28 mouse cellular contexts compared by ENCODE assay signal in genomic region chrX:146728562-146728961, GRCm38 (mm10).
DNase-seq lines count a peak whose midpoint lies in the region; ATAC-seq lines count a peak whose summit lies in the region.
"Had no signal": no experiment of that assay in that cellular context is flagged by ENCODE, and none has a peak within 500 bp of the region (broad histone marks: within the 10 kb centered on the region; RNA-seq: fewer than 3 reads in every experiment).

No protein-coding gene starts in this region.

- intact Hi-C loops in left cerebral cortex, postnatal 14 days (cut with DNase I) = no loop called here

- peak; percentile 53; the same call in 1 of the 2 replicates for ATAC-seq in forebrain, embryonic 15.5 days (replicated peaks)
- no peak for ATAC-seq in forebrain, embryonic 11.5 days (replicated peaks; ENCODE audit: low FRiP score)
- peak; percentile 72 for ATAC-seq in forebrain, embryonic 16.5 days
- ATAC-seq: activated CD4-positive, CD25-positive, alpha-beta regulatory T cell, adult 4 months; intestine, embryonic 16.5 days had no signal

- no peak overlapping the region for H3K4me2 ChIP-seq in forebrain, embryonic 15.5 days (replicated peaks)
- H3K4me2 ChIP-seq in forebrain, embryonic 11.5 days (ENCODE audit: low read depth, low read length, severe bottlenecking) = no peak overlapping the region
- H3K4me2 ChIP-seq in forebrain, embryonic 16.5 days (ENCODE audit: low read length) = no peak overlapping the region
- H3K4me2 ChIP-seq: embryonic facial prominence, embryonic 15.5 days; heart, embryonic 15.5 days; liver, embryonic 15.5 days; lung, embryonic 14.5 days; neural tube, embryonic 13.5 days had no signal

- H3K9ac ChIP-seq in forebrain, embryonic 15.5 days (replicated peaks) = no peak overlapping the region
- H3K9ac ChIP-seq in forebrain, embryonic 11.5 days (ENCODE audit: low read length) = no peak overlapping the region
- H3K9ac ChIP-seq in forebrain, embryonic 16.5 days (replicated peaks; ENCODE audit: low read depth, low read length) = no peak overlapping the region
- H3K9ac ChIP-seq: embryonic facial prominence, embryonic 15.5 days; heart, embryonic 15.5 days; liver, embryonic 15.5 days; lung, embryonic 14.5 days; neural tube, embryonic 13.5 days had no signal

- no peak overlapping the region for H3K4me3 ChIP-seq in forebrain, embryonic 15.5 days
- no peak overlapping the region for H3K4me3 ChIP-seq in forebrain, embryonic 11.5 days (ENCODE audit: low read depth, low read length)
- no peak overlapping the region for H3K4me3 ChIP-seq in forebrain, embryonic 16.5 days (replicated peaks; ENCODE audit: low read length)
- H3K4me3 ChIP-seq: embryonic facial prominence, embryonic 10.5 days; embryonic facial prominence, embryonic 15.5 days; heart, embryonic 10.5 days; heart, embryonic 15.5 days; left cerebral cortex, adult 2 months; liver, embryonic 15.5 days; neural tube, embryonic 13.5 days had no signal

- 62% methylated on average over 2 of the region's 2 CpGs for WGBS in forebrain, embryonic 15.5 days
- 86% methylated on average over 2 of the region's 2 CpGs for WGBS in forebrain, embryonic 11.5 days
- WGBS in forebrain, embryonic 16.5 days = 42% methylated on average over 2 of the region's 2 CpGs

- no peaks in the 10 kb centered on the region for H3K9me3 ChIP-seq in forebrain, embryonic 15.5 days
- no peaks in the 10 kb centered on the region for H3K9me3 ChIP-seq in forebrain, embryonic 11.5 days (ENCODE audit: control insufficient read depth, low read length)
- H3K9me3 ChIP-seq in forebrain, embryonic 16.5 days (ENCODE audit: control insufficient read depth, low read length) = no peaks in the 10 kb centered on the region
- H3K9me3 ChIP-seq: embryonic facial prominence, embryonic 10.5 days; embryonic facial prominence, embryonic 15.5 days; heart, embryonic 10.5 days; heart, embryonic 15.5 days; liver, embryonic 15.5 days; neural tube, embryonic 13.5 days had no signal

- DNase-seq in forebrain, embryonic 11.5 days (ENCODE audit: low spot score) = no peak
- peak; percentile 2 to 12 for DNase-seq in left cerebral cortex, postnatal 14 days (ENCODE audit: low spot score in 2 of 2)
- no peak for DNase-seq in left cerebral cortex, adult 9 months (ENCODE audit: low spot score in 2 of 2)
- DNase-seq in brain, adult 2 months (ENCODE audit: low read depth, low spot score) = peak; percentile 16
- DNase-seq in yolk sac, embryonic 10.5 days (ENCODE audit: low spot score) = no peak
- no peak for DNase-seq in B cell, adult 2 months
- DNase-seq: adrenal gland, adult 8-10 months; cerebellum, adult 18-20 months; gastrocnemius, postnatal 25 days; heart, adult 11 months; kidney, adult 8-10 months; kidney, postnatal 10 days; liver; lung, embryonic 14.5 days; lung, postnatal 14 days; thymus, adult 2 months; thymus, postnatal 4 days had no signal

- no peaks in the 10 kb centered on the region for H3K36me3 ChIP-seq in forebrain, embryonic 15.5 days
- H3K36me3 ChIP-seq in forebrain, embryonic 11.5 days (ENCODE audit: control insufficient read depth, insufficient read depth, low read length) = no peaks in the 10 kb centered on the region
- H3K36me3 ChIP-seq in forebrain, embryonic 16.5 days (ENCODE audit: control insufficient read depth, insufficient read depth) = no peaks in the 10 kb centered on the region
- H3K36me3 ChIP-seq: embryonic facial prominence, embryonic 10.5 days; embryonic facial prominence, embryonic 15.5 days; heart, embryonic 10.5 days; heart, embryonic 15.5 days; liver, embryonic 15.5 days; neural tube, embryonic 13.5 days had no signal

- no peaks in the 10 kb centered on the region for H3K27me3 ChIP-seq in forebrain, embryonic 15.5 days
- no peaks in the 10 kb centered on the region for H3K27me3 ChIP-seq in forebrain, embryonic 11.5 days (ENCODE audit: control insufficient read depth, insufficient read depth, low read length)
- H3K27me3 ChIP-seq in forebrain, embryonic 16.5 days (replicated peaks; ENCODE audit: control insufficient read depth, insufficient read depth, low read length) = no peaks in the 10 kb centered on the region
- H3K27me3 ChIP-seq: embryonic facial prominence, embryonic 15.5 days; heart, embryonic 15.5 days; liver, embryonic 15.5 days; neural tube, embryonic 13.5 days had no signal

- H3K27ac ChIP-seq in forebrain, embryonic 15.5 days (replicated peaks) = no peak overlapping the region
- no peak overlapping the region for H3K27ac ChIP-seq in forebrain, embryonic 11.5 days (ENCODE audit: low read depth, low read length)
- no peak overlapping the region for H3K27ac ChIP-seq in forebrain, embryonic 16.5 days (ENCODE audit: low read length)
- H3K27ac ChIP-seq: embryonic facial prominence, embryonic 10.5 days; embryonic facial prominence, embryonic 15.5 days; heart, embryonic 10.5 days; heart, embryonic 15.5 days; left cerebral cortex, adult 2 months; liver, embryonic 15.5 days; neural tube, embryonic 13.5 days had no signal

- no peaks in the 10 kb centered on the region for H3K4me1 ChIP-seq in forebrain, embryonic 15.5 days
- no peaks in the 10 kb centered on the region for H3K4me1 ChIP-seq in forebrain, embryonic 11.5 days (replicated peaks; ENCODE audit: control insufficient read depth, insufficient read depth, low read length)
- no peaks in the 10 kb centered on the region for H3K4me1 ChIP-seq in forebrain, embryonic 16.5 days (replicated peaks; ENCODE audit: control insufficient read depth, insufficient read depth, low read length)
- H3K4me1 ChIP-seq: embryonic facial prominence, embryonic 10.5 days; embryonic facial prominence, embryonic 15.5 days; heart, embryonic 10.5 days; heart, embryonic 15.5 days; liver, embryonic 15.5 days; neural tube, embryonic 13.5 days had no signal

Comparison
In these comparisons a context has a peak if more than half of its experiments do, and no peak if none do; other contexts are left out.
1. DNase-seq: peak in left cerebral cortex, postnatal 14 days (2 of 2) and brain, adult 2 months (single experiment); none in forebrain, embryonic 11.5 days (single experiment), left cerebral cortex, adult 9 months (0 of 2), yolk sac, embryonic 10.5 days (single experiment) and B cell, adult 2 months (0 of 2).